Mouse (Mus musculus) spleen, postnatal 10 days (tissue): ENCODE results near the gene Txnip.
"Not testable (repeated sequence)": the region's sequence is repeated elsewhere in the genome, so short reads cannot be mapped to it uniquely, and the experiment has no call there.

Experiments used
- DNase-seq, 2 experiments: peaks; one replicate each; pipeline ENCODE4 v3.0.0; 2021 to 2022; ENCODE audit warnings: low spot score in 2 of 2

Gene Txnip

DNA sequence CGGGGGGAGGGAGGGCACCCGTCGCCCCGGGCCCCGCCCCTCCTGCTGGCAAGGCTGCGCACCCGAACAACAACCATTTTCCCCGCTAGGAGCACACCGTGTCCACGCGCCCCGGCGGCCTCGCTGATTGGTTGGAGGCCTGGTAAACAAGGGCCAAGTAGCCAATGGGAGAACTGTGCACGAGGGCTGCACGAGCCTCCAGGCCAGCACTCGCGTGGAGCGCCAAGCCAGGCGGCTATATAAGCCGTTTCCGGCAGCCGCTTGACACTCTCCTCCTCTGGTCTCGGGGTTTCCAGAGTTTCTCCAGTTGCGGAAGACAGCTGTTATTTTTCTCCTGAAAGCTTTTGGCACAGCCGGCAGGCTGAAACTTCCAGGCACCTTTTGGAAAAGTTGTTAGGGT, at the start of gene Txnip:
Gene Txnip (plus strand): TSS at position 264 of the 400 bp plus-strand sequence.
- peak; percentile 97 to 100 for DNase-seq

DNA sequence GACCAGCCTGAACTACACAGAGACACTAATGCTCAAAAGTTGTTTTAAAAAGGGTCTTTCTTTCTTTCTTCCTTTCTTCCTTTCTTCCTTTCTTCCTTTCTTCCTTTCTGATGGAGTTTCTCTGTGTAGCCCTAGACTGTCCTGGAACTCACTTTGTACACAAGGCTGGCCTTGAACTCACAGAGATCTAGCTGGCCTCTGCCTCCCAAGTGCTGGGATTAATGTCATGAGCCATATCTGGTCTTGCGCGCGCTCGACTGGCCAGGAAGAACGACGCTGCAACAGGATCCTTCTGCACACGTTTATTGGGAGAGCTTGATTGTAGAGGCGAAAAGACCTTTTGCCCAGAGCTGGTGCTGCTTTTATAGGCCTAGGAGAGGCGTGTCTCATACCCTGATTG, 49.8 kb upstream of the Txnip start:
- not testable (repeated sequence) for DNase-seq

DNA sequence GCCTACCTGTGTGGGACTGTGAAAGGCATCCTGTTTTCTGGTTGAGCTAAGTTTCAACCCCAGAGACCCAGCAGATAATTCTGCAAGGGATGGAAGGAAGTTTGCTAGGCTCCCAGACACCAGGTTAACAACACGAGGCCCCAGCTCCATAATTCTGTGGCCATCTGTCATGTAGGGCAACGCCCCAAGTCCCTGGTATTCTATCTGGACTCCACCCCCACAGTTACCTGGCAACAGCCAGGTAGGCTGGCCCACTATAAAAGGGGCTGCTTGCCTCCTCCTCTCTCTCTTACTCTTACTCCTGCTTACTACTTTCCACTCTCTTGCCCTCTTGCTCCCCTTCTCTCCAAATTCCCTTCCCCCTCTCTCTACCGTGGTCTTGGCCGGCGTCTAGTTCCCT, 37.6 kb upstream of the Txnip start:
- no peak for DNase-seq

DNA sequence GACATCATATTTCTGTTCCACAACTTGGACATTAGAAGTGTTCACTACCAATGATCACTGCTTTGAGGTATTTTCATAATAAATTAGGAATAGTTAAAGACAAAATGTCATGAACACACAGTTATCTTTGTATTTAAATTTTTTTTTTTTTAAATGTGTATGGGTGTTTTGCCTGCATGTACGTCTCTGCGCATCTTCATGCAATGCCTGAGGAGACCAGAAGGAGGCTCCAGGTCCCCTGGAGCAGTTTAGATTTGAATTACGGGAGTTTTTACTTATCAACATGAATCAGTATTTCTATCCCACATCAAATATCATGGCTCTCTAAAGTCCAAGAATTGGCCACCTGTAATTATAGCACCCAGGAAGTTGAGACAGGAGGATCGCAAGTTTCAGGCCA, 35.6 kb upstream of the Txnip start:
- peak in 1 of 2 experiments; percentile 43 for DNase-seq

DNA sequence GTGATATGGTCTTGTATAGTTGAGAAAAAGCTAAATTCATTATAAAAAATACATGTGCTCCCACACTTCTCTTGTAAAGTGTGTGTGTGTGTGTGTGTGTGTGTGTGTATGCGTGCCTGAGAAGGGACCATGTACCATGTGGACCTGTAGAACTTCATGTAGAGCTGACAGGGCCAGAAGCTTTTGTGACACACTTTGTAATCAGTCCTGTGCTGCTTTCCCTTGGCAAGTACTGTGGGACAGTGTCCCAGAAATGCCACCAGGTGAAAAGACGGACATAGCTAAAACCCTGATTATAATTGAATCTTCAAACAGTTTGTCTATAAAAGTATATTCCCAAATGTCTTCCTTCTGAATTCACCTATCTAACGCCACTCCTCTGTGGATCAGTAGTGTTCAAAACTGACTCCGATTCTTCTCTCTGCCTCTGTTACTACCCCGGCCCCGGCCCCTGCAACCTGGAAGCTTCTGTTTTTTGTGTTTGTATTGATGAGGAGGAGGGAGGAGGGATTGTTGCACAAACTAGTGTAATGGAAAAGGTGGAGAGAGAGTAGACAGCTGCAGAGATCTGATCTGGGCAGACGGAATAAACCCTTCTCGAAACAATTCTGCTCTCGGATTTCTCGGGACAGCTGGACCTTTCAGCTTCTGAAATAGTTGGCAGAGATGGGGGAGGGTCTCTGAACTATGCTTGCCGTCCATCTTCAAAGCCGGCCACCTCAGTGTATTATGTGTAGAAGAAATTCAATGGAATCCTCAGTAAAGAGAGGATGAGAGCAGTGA, 33.5 kb upstream of the Txnip start:
- DNase-seq: no peak

DNA sequence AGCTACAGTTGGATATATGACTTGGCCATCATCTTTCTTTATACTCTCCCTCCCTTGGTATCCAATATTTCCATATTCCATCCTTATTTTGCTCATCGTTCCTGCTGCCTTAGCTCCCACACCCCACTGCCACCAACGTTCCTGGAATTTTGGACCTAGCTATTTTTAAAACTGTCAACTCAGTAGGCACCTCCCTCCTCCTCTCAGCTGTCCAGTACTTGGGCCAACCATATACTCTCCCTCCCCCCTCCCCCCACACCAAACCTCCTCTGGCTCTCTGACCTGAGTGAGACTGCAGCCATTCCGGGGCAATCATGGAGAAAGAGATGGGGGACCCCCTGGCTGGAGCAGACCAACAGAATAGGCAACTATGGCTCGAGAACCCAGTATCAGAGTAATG, 32.8 kb upstream of the Txnip start, which contains the start of gene Hfe2:
Gene Hfe2 (plus strand): TSS at position 259 of the 400 bp plus-strand sequence.
- no peak for DNase-seq

DNA sequence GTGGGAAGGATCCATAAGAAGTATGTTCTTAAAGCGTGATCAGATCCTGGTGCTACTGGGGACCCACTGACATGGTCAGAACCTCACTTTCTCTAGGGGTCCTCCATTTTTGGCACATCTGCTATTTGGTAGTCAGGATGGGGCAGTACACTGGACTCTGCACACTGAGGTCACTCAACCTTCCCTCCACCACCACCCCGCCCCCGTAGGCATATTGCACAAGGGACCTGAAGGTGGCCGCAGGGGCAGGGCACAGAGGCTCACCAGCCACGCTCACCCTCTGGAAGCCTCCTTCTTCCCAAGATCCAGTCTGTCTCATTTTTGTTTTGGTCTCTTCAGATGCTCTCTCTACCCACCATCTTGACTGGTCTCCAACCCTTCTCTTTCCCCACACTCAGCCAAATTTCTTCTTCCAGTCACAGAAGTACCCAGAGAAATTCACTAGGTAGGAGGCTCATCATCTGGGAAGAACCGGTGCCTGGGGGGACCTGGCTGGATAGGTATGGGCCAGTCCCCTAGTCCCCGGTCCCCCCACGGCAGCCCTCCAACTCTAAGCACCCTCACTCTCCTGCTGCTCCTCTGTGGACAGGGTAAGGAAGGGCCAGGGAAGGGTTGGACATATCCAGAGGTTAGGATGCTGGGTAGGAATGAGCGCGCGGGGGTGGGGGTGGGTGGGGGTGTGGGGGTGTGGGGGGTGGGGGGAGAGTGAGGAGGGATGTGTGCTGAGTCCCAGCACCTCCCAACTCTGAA, 31.6 kb upstream of the Txnip start:
- DNase-seq: no peak

DNA sequence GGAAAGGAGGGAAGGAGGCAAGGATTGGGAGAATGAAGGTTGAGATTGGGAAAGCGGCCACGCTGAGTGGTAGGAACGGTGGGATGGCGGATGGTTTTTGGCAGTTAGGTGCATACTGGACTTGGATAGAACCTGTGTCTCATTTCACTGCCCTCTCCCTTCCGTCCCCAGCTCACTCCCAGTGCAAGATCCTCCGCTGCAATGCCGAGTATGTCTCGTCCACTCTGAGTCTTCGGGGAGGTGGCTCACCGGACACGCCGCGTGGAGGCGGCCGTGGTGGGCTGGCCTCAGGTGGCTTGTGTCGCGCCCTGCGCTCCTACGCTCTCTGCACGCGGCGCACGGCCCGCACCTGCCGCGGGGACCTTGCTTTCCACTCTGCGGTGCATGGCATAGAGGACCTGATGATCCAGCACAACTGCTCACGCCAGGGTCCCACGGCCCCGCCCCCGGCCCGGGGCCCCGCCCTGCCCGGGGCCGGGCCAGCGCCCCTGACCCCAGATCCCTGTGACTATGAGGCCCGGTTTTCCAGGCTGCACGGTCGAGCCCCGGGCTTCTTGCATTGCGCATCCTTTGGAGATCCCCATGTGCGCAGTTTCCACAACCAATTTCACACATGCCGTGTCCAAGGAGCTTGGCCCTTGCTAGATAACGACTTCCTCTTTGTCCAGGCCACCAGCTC, 30.8 kb upstream of the Txnip start:
- DNase-seq: no peak

DNA sequence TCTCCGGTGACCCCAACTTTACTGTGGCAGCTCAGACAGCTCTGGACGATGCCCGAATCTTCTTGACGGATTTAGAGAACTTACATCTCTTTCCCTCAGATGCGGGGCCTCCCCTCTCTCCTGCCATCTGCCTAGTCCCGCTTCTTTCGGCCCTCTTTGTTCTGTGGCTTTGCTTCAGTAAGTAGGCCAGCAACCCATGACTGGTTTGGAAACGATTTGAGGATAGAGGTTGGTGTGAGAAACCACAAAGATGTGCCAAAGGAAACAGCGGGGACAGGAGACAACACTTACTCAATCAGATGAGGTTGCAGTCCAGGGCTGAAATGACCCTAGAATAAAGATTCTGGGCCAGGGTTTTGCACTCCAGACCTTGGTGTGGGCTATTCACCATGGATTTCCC, 29.3 kb upstream of the Txnip start:
- no peak for DNase-seq

DNA sequence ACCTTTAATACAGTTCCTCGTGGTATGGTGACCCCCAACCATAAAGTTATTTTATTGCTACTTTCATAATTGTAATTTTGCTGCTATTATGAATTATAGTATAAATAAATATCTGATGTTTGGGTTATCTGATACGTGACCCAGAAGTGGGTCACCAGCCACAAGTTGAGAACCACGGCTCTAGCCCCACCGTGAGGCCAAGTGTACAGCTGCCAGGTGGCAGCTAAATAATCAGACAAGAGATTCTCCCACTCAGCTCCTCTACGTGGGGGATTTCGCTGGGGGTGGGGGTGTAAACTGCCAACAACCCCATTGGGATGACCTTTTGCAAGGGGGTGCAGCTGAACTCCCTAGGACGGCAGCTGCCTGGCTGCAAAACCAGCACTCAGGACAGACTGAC, 25.7 kb upstream of the Txnip start:
- no peak for DNase-seq

DNA sequence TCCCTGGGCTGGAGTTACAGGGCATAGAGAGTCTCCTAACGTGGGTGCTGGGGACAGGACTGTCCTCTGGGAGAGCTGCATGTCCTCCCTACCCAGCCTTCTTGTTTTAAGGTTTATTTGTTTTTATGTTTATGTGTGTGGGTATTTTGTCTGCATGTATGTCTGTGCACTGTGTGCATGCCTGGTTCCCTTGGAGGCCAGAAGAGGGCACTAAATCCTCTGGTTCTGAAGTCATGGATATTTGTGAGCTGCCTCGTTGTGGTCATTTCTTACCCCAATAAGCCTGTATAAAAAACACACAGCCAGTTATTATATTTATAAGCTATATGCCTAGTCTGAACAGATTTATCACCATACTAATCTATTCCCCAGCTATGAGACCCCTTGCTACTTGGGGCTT, 23.5 kb upstream of the Txnip start:
- DNase-seq: no peak

DNA sequence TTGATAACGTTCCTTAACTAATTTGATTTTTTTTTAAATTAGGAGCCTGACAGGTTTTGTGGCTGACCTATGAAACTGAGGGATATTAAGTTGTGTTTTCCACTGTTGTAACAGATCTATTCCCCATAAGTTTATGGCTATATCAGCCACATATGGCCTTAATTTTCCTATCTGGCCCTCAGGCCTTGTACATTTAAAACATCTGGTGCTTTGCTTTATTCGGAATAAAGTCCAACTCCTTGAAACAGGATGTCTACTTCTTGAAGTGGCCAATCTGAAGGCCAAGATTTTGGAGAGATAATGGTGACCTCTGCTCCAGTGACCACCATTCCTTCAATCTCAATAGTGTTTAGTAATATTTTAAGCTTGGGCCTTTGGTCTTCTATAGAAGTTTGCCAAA, 18.4 kb upstream of the Txnip start:
- DNase-seq: no peak

DNA sequence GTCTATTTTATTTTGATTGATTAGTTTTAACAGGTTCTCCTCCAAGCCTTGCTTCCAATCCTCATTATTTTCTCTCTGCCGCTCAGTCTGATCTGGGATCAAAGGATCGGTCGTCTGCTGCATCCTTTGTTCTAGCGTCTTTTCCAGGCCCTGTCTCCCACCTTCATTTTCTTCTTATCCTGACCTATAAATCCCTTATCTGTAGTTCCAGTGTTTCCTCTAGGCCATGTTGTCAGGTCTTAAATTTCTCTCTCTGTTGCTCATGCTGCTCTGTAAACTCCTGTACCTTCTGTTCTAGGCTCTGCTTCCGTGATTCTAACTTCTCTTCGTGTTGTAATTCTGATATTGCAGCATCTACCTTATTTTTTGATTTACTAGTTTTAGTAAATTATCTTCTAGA, 17.0 kb upstream of the Txnip start:
- no peak for DNase-seq

DNA sequence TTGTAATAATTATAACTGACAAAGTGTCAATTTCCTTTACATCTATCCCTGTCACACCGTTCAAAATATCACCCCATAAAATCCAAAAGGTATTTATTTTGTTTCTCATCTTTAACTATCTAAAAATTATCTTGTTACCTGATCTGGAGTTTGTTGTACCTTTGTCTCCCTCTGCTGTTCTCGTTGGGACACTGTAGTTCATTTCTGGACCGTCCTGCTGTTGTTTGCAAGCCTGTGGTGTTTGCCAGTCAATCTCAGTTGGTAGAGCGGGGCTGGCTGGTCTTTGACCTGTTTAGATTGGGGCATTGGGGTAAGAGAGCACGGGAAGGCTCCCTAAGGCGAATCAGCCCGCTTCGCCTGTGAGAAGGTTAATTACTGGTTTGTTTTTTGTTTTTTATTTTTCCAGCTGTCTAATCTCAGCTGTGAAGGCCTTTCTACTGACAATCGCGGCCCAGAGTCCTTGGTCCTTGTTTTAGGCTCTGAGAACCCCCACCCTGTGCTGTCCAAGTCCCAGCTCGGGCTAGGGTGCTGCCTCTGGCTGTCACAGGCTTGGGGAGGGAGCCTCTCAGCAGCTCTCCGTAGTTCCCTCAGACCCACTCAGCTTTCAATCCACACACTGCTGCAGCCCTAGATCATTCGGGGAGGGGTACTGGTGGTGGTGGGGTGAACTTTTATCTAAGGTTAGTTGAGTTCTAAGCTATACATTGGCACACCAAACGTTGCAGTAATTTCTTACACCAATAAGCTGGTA, 16.3 kb upstream of the Txnip start:
- DNase-seq: no peak

DNA sequence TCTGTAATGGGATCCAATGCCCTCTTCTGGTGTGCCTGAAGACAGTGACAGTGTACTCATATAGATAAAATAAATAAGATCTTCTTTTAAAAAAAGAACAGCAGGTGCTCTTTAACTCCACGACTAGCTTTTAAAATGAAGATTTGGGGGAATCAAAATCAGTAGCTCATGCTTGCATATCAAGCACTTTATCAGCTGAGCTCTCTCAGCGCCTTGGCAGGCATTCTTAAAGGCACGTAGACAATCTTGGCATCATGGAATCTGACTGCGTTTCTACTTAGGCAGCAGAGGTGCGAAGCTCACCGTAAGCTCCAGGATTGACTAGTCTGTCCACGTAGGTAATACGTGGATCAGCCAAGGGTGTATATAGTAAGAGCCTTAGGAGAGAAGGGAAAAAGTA, 15.2 kb upstream of the Txnip start:
- no peak for DNase-seq

DNA sequence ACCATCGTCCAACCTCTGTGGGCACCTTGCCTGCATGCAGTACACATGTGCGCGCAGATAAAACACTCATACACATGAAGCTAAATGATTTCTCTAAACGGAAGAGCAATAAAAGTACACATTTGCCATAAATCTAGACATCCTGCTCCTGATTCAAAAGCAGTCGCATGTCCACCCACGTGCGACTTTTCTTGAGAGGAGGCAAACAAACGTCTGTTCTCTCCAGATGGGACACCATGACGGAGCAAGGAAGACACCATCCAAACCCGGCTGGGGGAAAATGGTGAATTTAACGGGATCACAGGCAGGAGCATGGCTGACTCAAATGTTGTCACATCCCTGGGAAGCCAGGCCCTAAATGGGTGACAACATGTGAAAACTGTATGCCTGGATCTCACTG, 14.4 kb upstream of the Txnip start:
- no peak for DNase-seq

DNA sequence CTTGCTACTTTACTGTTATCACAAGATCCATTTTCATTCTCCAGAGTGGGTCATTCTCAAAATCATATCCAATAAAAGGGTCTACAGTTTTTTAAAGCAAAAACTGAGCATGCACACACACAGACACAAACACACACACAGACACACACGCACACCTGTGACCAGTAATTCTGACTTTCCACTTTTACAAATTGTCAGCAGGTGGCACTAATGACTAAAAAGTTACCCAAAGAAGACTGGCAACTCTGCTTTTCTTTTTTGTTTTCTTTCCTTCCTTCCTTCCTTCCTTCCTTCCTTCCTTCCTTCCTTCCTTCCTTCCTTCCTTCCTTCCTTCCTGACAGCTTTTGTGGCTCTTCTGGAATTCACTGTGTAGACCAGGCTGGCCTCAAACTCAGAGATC, 12.2 kb upstream of the Txnip start:
- no peak for DNase-seq

DNA sequence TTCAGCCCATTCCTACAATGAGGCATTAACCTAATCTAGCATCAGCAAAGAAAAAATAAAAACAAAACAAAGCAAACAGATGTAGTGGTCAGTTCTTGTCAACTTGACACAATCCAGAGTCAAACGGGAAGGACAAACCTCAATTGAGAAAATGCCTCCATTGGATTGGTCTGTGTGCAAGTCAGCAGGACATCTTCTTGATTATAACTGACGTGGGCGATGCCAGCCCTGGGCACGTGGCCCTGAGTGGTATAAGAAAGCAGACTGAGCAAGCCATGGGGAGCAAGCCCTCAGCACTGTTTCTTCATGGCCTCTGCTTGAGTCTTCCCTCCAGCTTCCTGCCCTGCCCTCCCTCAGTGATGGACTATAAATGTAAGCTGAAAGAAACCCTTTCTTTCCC, 10.9 kb upstream of the Txnip start:
- no peak for DNase-seq

DNA sequence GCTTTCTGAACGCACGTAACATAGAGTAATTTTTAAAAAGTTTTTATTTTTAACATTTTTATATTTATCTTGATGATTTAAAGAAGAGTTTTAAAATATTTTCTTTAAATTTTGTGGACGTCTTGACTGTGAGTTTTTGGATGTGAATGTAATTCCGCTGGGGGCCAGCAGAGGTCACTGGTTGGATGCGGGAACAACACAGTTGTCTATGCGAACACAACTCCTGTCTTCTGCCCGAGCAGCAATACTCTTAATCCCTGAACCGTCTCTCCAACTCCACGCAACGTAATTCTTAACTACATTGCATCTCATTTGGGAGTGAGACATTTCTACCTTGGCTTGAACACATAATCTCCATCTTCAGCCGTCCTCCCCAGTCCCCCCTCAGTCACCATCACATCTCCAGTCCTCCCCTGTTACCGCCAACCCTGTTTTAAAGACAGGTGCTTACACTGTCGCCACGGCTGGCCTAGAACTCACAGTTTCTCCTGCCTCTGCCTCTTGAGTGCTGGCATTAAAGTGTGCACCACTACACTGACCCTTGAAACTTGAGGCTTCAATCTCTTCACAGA, 10.3 kb upstream of the Txnip start:
- peak; percentile 76 to 90 for DNase-seq

DNA sequence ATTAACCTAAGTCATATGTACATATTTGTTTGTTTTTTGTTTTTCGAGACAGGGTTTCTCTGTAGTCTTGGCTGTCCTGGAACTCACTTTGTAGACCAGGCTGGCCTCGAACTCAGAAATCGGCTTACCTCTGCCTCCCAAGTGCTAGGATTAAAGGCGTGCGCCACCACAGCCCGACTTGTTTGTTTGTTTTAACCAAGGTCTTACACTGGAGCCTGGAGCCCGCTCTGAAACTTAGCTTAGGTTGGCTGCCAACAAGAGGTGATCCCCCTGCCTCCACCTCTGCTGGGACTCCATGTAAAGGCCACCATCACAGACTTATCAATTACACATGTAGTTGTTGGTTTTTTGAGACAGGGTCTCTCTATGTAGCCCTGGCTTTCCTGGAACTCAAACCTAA, 8.9 kb upstream of the Txnip start:
- peak in 1 of 2 experiments; percentile 14 for DNase-seq

DNA sequence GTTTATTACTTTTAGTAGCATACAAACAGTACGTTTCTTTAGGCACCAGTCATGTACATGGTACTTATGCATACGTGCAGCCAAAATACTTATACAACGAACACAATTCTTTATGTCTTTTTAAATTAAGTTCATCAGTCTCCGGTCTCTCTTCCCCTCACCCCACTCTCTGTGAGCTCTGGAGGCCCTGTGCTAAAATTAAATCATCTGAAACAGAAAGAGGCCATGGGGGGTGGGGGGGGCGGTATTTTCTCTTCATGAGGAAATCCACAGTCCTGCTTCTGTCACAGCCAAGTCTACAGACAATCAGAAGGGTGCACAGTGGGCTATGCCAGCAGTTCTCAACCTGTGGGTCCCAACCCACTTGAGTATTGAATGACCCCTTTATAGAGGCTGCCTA, 8.4 kb upstream of the Txnip start:
- DNase-seq: no peak

DNA sequence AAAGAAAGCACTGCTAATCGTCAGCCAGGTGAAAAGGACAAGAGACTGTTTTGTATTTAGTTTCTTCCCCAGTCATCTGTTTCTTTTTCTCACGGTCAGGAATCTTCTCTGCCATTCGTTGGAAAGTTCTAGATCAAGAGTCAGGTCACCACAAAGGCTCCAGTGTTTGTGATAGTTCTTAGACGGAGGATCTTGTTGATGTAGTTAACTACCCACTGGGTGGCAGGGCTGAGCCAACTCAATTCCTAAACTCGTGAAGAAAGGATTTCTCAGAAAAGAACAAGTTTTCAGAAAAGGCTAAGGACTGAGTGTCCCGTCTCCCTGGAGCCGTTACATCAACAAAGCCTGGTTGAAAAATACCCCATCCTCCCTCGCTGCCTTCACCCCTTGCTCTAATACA, 6.6 kb upstream of the Txnip start:
- peak in 1 of 2 experiments; percentile 70 for DNase-seq
